Mouse (Mus musculus): ENCODE data around the gene Polrmt.
A peak's percentile ranks its signal among the peaks of the same experiment; 100 is the strongest.
"Not testable (repeated sequence)": the region's sequence is repeated elsewhere in the genome, so short reads cannot be mapped to it uniquely, and the experiment has no call there.

Gene Polrmt

GRCm38 (mm10) chr10:79706406-79707094, 39.8 kb downstream of the Polrmt start:
- DNase-seq, result no peak

- DNase-seq, result no peak
Measured at GRCm38 (mm10) chr10:79705951-79706350, 40.4 kb downstream of the Polrmt start.

GRCm38 (mm10) chr10:79704970-79705360, 41.4 kb downstream of the Polrmt start:
- no peak for DNase-seq

- DNase-seq, result peak; percentile 99
Measured at GRCm38 (mm10) chr10:79704065-79704969, 42.1 kb downstream of the Polrmt start, which contains the start of gene Bsg. Bsg (plus strand) TSS chr10:79704491.

DNA sequence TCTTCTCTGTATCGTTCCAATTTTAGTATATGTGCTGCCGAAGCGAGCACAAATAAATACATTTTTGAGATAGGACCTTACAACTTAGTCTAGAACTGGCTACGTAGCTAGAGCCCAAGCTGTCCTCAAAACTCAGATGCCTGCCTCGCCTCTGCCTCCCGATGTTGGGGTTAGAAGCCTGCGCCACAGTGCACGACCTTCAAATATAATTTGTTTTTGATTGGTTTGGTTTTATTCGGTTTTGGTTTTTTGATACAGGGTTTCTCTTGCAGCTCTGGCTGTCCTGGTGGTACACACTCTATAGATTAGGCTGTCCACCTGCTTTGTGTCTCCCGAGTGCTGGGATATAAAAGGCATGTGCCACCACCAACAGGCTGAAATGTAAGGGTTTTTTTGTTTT, 42.8 kb downstream of the Polrmt start:
- no peak for DNase-seq

DNA sequence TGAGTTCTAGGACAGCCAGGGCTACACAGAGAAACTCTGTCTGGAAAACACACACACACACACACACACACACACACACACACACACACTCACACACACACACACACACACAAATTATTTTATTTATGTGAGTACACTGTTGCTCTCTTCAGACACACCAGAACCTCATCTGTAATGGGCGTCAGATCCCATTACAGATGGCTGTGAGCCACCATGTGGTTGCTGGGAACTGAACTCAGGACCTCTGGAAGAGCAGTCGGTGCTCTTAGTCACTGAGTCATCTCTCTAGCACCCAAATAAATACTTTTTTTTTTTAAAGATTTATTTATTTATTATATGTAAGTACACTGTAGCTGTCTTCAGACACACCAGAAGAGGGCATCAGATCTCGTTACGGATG, 43.4 kb downstream of the Polrmt start:
- DNase-seq, result not testable (repeated sequence)

- DNase-seq, result no peak
Measured at GRCm38 (mm10) chr10:79701443-79702129, 44.8 kb downstream of the Polrmt start.

GRCm38 (mm10) chr10:79700676-79701075, 45.7 kb downstream of the Polrmt start:
- no peak for DNase-seq

DNA sequence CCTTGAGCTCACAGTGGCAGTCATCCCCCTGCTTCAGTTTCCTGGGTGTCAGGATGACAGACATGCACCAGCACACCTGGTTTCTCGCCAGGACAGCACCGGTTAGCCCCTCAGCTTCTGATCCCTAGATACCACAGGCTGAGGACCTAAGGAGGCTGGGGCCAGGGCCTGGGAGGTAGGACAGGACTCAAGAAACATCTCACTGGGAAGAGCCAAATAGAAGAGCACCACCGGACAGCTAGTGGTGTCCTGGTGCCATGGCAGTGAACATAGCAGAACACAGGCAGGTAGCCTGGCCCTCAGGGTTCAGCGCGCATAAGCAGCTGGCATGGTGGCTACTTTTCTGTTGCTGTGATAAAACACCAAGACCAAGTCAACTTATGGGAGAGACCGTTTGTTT, 47.9 kb downstream of the Polrmt start:
- DNase-seq, result no peak

- no peak for DNase-seq
Measured at GRCm38 (mm10) chr10:79697916-79698315, 48.5 kb downstream of the Polrmt start.

DNA sequence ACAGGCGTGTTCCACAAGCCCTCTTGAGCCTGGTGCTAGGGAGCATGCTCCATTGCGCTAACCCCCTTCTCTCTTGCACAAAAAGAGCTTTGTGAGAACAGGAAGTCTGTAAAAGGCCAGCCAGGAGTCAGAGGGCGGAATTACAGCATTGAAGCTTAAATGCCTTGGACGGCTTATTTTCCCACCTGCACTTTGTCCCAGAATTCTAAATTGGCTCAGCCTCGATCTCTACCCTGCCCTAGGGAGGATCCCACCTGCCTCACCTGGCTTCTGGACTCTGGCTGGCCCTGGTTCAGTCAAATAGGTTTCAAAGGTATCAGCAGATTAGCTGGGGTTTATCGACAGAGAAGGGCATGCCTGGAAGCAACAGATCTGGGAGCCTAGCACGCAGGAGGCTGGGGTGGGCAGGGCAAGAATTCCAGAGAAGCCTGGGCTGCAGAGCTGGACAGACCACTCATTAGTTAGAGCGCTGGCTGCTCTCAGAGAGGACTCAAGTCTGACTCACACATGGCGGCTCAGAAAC, 50.2 kb downstream of the Polrmt start:
- no peak for DNase-seq

- DNase-seq, result peak; percentile 71
Measured at GRCm38 (mm10) chr10:79695231-79696128, 50.9 kb downstream of the Polrmt start.

GRCm38 (mm10) chr10:79694379-79694655, 52.1 kb downstream of the Polrmt start:
- no peak for DNase-seq

DNA sequence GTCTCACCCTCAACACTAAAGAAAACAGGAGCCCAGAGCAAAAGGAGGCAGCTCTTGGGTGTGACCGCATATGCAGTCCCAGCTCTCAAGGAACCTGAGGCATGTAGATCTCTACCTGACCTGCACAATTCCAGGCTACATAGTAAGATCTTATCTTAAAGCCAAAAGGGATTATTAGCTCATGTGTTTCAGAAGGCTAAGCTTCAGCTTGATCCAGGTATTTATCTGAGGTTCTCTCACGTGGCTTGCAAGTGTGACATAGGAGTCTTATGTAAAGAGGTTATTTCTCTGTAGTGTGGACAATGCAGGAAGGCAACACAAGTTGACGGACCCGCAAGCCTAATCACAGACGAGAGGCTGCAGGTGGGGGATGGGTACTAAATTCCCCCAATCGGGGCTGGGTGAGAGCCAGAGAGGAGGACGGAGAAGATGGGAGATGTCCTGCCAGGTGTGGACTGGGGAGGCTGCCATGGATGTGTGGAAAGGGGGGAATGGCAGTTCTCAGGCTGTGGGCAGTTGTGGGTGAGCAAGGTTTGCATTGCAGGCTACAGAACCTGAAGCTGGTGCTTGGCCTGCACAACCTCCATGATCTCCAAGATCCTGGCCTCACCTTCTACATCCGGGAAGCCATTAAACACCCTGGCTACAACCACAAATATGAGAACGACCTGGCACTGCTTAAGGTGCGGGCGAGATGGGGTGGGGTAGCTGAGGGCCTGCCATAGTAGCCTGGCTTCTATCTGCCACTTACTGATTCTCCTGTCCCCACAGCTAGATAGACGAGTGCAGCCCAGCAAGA, 52.6 kb downstream of the Polrmt start:
- DNase-seq, result no peak

DNA sequence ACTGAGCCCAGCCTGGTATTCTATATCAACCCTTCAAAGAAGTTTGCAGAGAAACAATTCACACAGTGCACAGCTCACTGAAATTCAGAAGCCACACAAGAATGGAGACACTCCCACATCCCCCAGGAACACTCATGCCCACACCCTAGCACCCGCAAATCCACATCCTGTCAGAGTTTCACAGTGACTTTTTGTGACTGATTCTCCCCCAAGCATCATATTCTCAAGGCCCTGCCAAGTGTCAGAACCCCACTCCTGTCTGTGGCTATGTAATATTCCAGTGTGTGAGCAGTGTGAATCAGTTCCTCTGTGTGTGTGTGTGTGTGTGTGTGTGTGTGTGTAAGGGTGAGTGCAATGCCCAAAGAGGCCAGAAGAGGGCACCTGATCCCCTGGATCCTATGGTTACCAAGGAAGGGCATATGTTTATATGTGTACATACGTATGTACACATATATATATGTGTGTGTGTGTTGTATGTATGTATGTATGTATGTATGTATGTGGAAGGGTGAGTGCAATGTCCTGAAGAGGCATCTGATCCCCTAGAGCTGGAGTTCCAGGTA, 54.3 kb downstream of the Polrmt start:
- DNase-seq, result no peak

GRCm38 (mm10) chr10:79689178-79689577, 57.2 kb downstream of the Polrmt start:
- no peak for DNase-seq

- DNase-seq, result no peak
Measured at GRCm38 (mm10) chr10:79688720-79689119, 57.7 kb downstream of the Polrmt start, which contains the start of gene Gzmm. Gzmm (plus strand) TSS chr10:79689020.

- DNase-seq, result no peak
Measured at GRCm38 (mm10) chr10:79687513-79687912, 58.9 kb downstream of the Polrmt start.

DNA sequence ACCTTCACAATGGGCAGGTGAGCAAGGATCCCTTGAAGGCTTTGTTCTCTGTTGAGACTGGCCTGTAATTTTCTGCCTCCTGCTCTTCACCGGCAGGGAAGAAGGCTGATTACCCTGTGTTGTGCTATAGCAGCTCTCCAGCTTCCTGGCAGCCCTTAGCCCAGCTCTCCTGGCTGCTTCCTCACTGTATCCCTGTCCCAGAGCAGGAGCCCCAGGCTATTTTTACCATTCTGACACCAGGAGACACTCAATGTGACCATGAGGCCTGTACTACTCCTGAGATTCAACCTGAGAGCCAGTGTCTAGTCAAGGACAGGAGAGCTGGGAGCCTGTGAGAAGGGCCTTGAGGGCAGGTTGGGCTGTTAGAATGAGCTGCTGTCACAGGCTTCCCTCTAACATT, 59.7 kb downstream of the Polrmt start:
- no peak for DNase-seq

- no peak for DNase-seq
Measured at GRCm38 (mm10) chr10:79686219-79686618, 60.2 kb downstream of the Polrmt start.

Measured in layer of hippocampus, adult 9-11 months (tissue).